ENCODE assay signal across 13 mouse cellular contexts in genomic region chr3:17796766-17797165, GRCm38 (mm10).
DNase-seq lines count a peak whose midpoint lies in the region; ATAC-seq and TF ChIP-seq lines count a peak whose summit lies in the region.
"Had no signal": no experiment of that assay in that cellular context is flagged by ENCODE, and none has a peak within 500 bp of the region (broad histone marks: within the 10 kb centered on the region; RNA-seq: fewer than 3 reads in every experiment).

No protein-coding gene starts in this region.

- H3K4me3 ChIP-seq in layer of hippocampus, adult 2 months: no peak overlapping the region
- no peak overlapping the region for H3K4me3 ChIP-seq in forebrain, embryonic 11.5 days (ENCODE audit: low read depth, low read length)
- no peak overlapping the region for H3K4me3 ChIP-seq in limb, embryonic 10.5 days
- 0 out of 2 replicates have a peak overlapping the region, but pooled peaks have one; percentile 27 for H3K4me3 ChIP-seq in olfactory bulb, adult 2 months (ENCODE audit: insufficient read depth, low read depth, low read length)
- H3K4me3 ChIP-seq: liver, embryonic 13.5 days; stomach, embryonic 15.5 days had no signal

- H3K9me3 ChIP-seq in forebrain, embryonic 11.5 days (ENCODE audit: control insufficient read depth, low read length): no peaks in the 10 kb centered on the region
- no peaks in the 10 kb centered on the region for H3K9me3 ChIP-seq in limb, embryonic 10.5 days (replicated peaks)
- H3K9me3 ChIP-seq: liver, embryonic 13.5 days; stomach, embryonic 15.5 days had no signal

- no peaks in the 10 kb centered on the region for H3K27me3 ChIP-seq in forebrain, embryonic 11.5 days (ENCODE audit: control insufficient read depth, insufficient read depth, low read length)
- H3K27me3 ChIP-seq in limb, embryonic 10.5 days (ENCODE audit: low read depth, poor library complexity, severe bottlenecking): peaks cover 66% of the 10 kb centered on the region

- H3K27ac ChIP-seq in layer of hippocampus, adult 2 months: peak overlapping the region; percentile 93
- H3K27ac ChIP-seq in forebrain, embryonic 11.5 days (ENCODE audit: low read depth, low read length): peak overlapping the region; percentile 95; the same call in 1 of the 2 replicates
- H3K27ac ChIP-seq in limb, embryonic 10.5 days: no peak overlapping the region
- H3K27ac ChIP-seq in olfactory bulb, adult 2 months (ENCODE audit: insufficient read depth, low read depth, low read length): peak overlapping the region; percentile 54
- H3K27ac ChIP-seq: liver, embryonic 13.5 days; macrophage; stomach, embryonic 15.5 days had no signal

- TF ChIP-seq POLR2A in olfactory bulb, adult 2 months (IDR thresholded peaks at IDR 0.05; ENCODE audit: insufficient read depth, low read depth, low read length): no peak

- H3K4me2 ChIP-seq in forebrain, embryonic 11.5 days (ENCODE audit: low read depth, low read length, severe bottlenecking): peak overlapping the region; percentile 52
- H3K4me2 ChIP-seq: liver, embryonic 13.5 days; stomach, embryonic 15.5 days had no signal

- peaks cover 13% of the 10 kb centered on the region for H3K4me1 ChIP-seq in forebrain, embryonic 11.5 days (replicated peaks; ENCODE audit: control insufficient read depth, insufficient read depth, low read length)
- H3K4me1 ChIP-seq in limb, embryonic 10.5 days: peaks cover 14% of the 10 kb centered on the region
- H3K4me1 ChIP-seq in olfactory bulb, adult 2 months (ENCODE audit: control insufficient read depth, insufficient read depth, low read length): peaks cover 5% of the 10 kb centered on the region; the same call in 1 of the 2 replicates
- H3K4me1 ChIP-seq: liver, embryonic 13.5 days had no signal

- WGBS in forebrain, embryonic 11.5 days: 32% methylated on average over 3 of the region's 3 CpGs
- 10% methylated on average over 3 of the region's 3 CpGs for WGBS in limb, embryonic 10.5 days
- WGBS in olfactory bulb, adult 2 months: 30% methylated on average over 3 of the region's 3 CpGs

- 0 out of 2 replicates have a peak, but pooled peaks cover 5% of the 10 kb centered on the region for H3K36me3 ChIP-seq in forebrain, embryonic 11.5 days (ENCODE audit: control insufficient read depth, insufficient read depth, low read length)
- no peaks in the 10 kb centered on the region for H3K36me3 ChIP-seq in limb, embryonic 10.5 days
- H3K36me3 ChIP-seq: liver, embryonic 13.5 days; stomach, embryonic 15.5 days had no signal

- ATAC-seq in forebrain, embryonic 11.5 days (replicated peaks; ENCODE audit: low FRiP score): no peak

- no peak for TF ChIP-seq CTCF in layer of hippocampus, adult 2 months (conservative IDR thresholded peaks at IDR 0.05)
- no peak for TF ChIP-seq CTCF in olfactory bulb, adult 2 months (IDR thresholded peaks at IDR 0.05; ENCODE audit: insufficient read depth, low read depth, low read length)

- no peak for DNase-seq in layer of hippocampus, adult 2 months (ENCODE audit: low spot score in 2 of 2)
- DNase-seq in layer of hippocampus, adult 9-10 months (ENCODE audit: low spot score): no peak
- peak; percentile 62 for DNase-seq in forebrain, embryonic 11.5 days (ENCODE audit: low spot score)
- peak; percentile 30 for DNase-seq in limb, embryonic 10.5 days (ENCODE audit: low spot score)
- no peak for DNase-seq in adrenal gland, postnatal 4 days (ENCODE audit: low spot score in 2 of 2)
- no peak for DNase-seq in layer of hippocampus, postnatal 25 days (ENCODE audit: extremely low spot score in 1 of 2, low spot score in 1 of 2)
- DNase-seq in thymus, postnatal 0 days (ENCODE audit: low spot score): no peak
- DNase-seq: B cell, adult 2 months; layer of hippocampus, postnatal 36 days; liver, embryonic 13.5 days had no signal

- peak overlapping the region; percentile 50 for H3K9ac ChIP-seq in forebrain, embryonic 11.5 days (ENCODE audit: low read length)
- H3K9ac ChIP-seq: liver, embryonic 13.5 days; stomach, embryonic 15.5 days had no signal

Comparison
In these comparisons a context has a peak if more than half of its experiments do, and no peak if none do; other contexts are left out.
1. DNase-seq: peak in forebrain, embryonic 11.5 days (single experiment) and limb, embryonic 10.5 days (single experiment); none in layer of hippocampus, adult 2 months (0 of 2), layer of hippocampus, adult 9-10 months (single experiment), adrenal gland, postnatal 4 days (0 of 2), layer of hippocampus, postnatal 25 days (0 of 2) and thymus, postnatal 0 days (single experiment).